Mouse (Mus musculus): ENCODE data around the gene Raver1. TPM values are rescaled to one million over a fixed set of nuclear protein-coding genes. Genes with fewer than 3 reads are reported as not detected.

Gene Raver1
- 65.6 and 70.2 TPM in 2 replicates for polyA plus RNA-seq (2012; rRNA removed)

DNA sequence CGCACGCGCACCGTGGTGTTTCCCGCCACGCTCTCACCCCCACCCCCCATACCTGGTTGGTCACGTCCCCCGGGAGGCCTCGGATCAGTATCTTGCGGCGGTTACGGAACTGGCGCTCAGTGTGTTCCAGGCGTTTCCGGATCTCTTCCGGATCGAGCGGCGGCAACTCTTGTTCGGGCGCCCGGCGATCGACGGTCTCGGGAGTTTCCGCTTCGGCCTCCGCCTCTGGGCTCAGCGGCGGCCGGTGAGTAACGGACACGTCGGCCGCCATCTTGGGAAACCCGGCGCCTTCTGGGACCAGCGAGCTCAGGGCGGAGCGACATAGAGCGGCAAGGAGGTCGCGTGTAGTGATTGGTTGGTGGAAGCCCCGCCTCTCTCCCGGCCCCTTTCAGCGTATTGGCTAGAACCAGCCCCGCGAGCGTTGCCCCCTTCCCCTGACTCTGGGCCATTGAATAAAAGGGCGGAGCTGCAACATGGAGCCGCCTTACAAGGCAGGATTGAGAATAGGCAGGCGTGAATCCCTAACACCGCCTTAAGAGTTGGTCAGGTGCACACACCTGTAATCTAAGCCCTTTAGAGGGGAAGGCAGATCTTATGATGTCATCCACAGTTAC, at the start of gene Raver1, which contains the start of gene Gm38431:
Gene Raver1, minus strand, starts transcription at position 302 of the 614 bp plus-strand sequence.
Gene Gm38431, minus strand, starts transcription at position 291 of the 614 bp plus-strand sequence.
- DNase-seq (ENCODE audit: low read depth), result peak; percentile 99
- TF ChIP-seq POLR2A (IDR thresholded peaks at IDR 0.05; ENCODE audit: borderline replicate concordance, extremely low read depth, insufficient read depth, insufficient read length, poor library complexity, severe bottlenecking) (peak; percentile 71; the same call in 1 of the 2 replicates), CTCF (IDR thresholded peaks at IDR 0.05; ENCODE audit: borderline replicate concordance, extremely low read depth, insufficient read depth, insufficient read length) (no peak)

DNA sequence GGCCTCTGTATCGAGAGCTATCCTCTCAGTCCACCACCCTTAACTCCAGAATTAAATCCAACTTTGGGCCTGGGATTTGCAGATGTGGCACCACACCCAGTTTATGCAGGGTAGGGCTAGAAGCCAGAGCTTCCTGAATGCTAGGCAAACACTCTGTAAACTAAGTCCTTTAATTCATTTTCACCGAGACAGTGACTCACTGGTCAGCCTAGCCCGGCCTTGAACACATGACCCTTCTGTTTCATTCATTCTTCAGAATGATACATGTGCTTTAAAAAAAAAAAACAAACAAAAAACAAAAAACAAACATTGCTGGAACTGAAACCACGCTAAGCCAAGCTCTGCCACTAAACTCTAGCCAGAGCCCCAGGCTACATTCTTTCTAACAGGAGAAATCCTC, 46.6 kb upstream of the Raver1 start:
- TF ChIP-seq CTCF (IDR thresholded peaks at IDR 0.05; ENCODE audit: borderline replicate concordance, extremely low read depth, insufficient read depth, insufficient read length) (no peak), POLR2A (IDR thresholded peaks at IDR 0.05; ENCODE audit: borderline replicate concordance, extremely low read depth, insufficient read depth, insufficient read length, poor library complexity, severe bottlenecking) (no peak)
- DNase-seq (ENCODE audit: low read depth), result no peak

DNA sequence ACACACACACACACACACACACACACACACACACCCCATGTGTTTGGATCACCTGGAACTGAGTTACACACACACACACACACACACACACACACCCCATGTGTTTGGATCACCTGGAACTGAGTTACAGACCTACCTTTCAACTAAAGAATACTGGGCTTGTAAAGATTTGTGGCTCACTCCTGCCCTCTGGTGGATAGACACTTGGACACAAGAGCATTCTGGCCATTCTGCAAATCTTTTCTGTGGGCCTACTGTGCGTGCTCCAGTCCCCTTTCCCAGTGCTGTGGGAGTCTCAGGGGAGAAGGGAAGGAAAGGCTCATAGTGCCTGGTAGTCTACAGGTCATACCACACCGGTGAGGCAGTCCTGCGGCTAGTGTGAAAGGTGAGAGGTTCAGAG, 45.4 kb upstream of the Raver1 start:
- DNase-seq (ENCODE audit: low read depth), result peak; percentile 73
- TF ChIP-seq CTCF (IDR thresholded peaks at IDR 0.05; ENCODE audit: borderline replicate concordance, extremely low read depth, insufficient read depth, insufficient read length) (peak; percentile 64; the same call in 1 of the 2 replicates), POLR2A (IDR thresholded peaks at IDR 0.05; ENCODE audit: borderline replicate concordance, extremely low read depth, insufficient read depth, insufficient read length, poor library complexity, severe bottlenecking) (no peak)

DNA sequence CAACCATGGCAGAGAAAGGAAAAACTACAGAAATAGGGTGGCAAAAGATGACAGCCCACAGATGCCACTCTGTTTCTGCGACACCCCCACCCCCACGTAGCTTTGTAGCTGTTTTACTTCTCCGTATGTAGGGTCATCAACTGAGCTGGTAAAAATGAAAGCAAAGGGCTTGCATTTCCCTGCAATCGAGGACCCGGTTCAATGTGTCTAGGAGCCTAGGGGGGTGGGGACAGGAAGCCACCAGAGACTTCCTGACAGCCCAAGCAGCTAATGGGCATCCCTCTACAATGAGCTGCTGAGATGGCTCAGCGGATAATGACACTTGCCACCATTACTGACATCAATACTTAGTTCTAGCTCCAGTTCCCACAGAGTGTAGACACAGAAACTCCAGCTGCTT, 44.6 kb upstream of the Raver1 start:
- DNase-seq (ENCODE audit: low read depth), result no peak
- TF ChIP-seq POLR2A (IDR thresholded peaks at IDR 0.05; ENCODE audit: borderline replicate concordance, extremely low read depth, insufficient read depth, insufficient read length, poor library complexity, severe bottlenecking) (no peak), CTCF (IDR thresholded peaks at IDR 0.05; ENCODE audit: borderline replicate concordance, extremely low read depth, insufficient read depth, insufficient read length) (no peak)

DNA sequence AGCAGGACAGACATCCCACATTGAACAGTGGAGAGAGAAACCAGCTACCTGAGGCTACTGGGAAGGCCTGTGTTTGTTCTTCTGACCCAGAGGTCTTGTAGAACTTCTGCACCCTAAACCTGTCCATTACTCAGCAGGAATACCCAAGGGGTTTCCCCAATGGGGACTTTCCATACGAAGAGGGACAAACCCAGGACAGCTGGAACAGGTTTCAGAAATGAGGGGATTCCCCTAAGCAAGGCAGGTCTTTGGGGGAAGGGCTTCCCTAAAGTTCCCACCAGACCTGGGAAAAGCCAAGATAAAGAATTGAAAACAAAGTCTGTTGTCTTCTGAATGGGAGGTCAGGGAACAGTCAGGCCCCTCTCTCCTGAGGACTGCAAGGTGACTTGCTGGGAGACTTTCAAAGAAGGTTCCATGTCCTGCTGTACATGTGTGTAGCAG, 44.2 kb upstream of the Raver1 start:
- DNase-seq (ENCODE audit: low read depth), result no peak
- TF ChIP-seq POLR2A (IDR thresholded peaks at IDR 0.05; ENCODE audit: borderline replicate concordance, extremely low read depth, insufficient read depth, insufficient read length, poor library complexity, severe bottlenecking), result no peak
- TF ChIP-seq CTCF (IDR thresholded peaks at IDR 0.05; ENCODE audit: borderline replicate concordance, extremely low read depth, insufficient read depth, insufficient read length), result no peak

DNA sequence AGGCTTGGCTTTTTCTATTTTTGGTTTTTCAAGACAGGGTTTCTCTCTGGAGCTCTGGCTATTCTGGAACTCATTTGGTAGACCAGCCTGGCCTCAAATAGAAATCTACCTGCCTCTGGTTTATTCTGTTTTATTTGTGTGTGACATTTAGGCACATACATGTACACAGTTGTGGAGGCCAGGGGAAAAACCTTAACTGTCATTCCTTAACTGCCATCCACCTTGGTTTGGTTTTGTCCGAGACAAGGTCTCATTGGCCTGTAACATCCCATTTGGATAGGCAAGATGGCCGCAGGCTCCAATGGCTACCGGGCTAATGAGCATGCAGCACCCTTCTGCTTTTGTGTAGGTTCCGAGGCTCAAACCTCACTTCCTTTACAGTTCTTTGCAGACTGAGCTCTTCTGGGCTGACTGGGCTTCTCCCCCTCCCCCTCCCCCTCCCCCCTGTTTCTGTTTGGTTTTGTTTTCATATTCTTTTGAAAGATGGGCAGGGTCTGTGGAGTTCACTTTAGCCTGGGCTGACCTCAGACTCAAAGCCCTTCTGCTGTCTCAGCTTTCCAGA, 43.6 kb upstream of the Raver1 start:
- TF ChIP-seq CTCF (IDR thresholded peaks at IDR 0.05; ENCODE audit: borderline replicate concordance, extremely low read depth, insufficient read depth, insufficient read length), result no peak
- no peak for DNase-seq (ENCODE audit: low read depth)

DNA sequence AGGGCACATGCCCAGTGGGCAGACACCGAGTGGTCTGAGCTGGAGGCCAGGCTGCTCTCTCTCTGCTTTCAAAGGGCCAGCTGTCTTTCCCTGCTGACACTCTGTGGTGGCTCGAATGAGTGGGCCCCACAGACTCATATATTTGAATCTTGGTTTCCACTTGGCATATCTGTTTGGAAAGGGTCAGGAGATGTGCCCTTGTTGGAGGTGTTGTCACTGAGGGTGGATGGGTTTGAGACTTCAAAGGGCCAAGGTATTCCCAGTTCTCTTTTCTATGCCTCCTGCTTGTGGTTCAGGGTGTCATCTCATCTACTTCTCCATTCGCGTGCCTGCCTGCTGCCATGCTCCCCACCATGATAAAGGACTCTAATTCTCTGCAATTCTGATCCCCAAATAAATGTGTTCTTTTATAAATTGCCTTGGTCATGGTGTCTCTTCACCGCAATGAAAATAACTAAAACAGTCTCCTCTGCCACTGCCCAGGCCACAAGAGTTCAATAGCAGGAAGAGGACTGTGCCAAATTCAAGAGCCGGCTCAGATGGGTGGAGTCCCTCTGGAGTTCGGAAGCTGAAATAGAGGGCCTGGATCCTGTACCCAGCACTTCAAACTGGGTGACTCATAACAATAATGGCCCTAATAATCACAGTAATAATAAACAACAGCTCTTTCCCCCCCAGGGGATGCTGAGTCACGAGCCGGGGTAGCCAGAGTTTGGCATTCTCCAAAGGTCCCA, 43.0 kb upstream of the Raver1 start:
- no peak for TF ChIP-seq CTCF (IDR thresholded peaks at IDR 0.05; ENCODE audit: borderline replicate concordance, extremely low read depth, insufficient read depth, insufficient read length)
- TF ChIP-seq POLR2A (IDR thresholded peaks at IDR 0.05; ENCODE audit: borderline replicate concordance, extremely low read depth, insufficient read depth, insufficient read length, poor library complexity, severe bottlenecking), result no peak
- DNase-seq (ENCODE audit: low read depth), result no peak

DNA sequence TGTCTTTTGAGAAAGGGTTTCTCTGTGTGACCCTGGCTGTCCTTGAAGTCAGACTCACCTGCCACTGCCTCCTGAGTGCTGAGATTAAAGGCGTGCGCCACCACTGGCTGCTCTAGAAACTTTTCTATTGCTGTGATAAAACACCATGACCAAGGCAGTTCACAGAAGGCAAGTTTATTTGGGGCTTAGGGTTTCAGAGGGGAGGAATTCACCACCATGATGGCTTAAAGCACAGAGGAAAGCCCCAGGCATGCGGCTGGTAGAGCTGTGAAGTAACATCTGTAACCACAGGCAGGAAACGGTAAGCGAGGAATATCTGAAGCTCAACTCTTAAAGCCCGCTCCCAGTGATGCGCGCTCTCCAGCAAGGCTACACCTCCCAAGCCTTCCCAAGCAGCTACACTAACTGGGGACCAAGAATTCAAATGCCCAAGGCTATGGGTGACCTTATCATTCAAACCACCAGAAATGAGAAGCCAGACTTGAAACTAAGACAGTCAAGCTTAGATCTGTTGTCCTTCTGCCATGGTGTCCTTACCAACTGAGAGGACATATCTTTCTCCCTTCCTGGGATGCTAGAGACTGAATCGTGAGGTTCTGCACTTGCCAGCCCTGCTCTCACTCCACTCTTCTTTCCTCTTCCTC, 41.4 kb upstream of the Raver1 start:
- TF ChIP-seq POLR2A (IDR thresholded peaks at IDR 0.05; ENCODE audit: borderline replicate concordance, extremely low read depth, insufficient read depth, insufficient read length, poor library complexity, severe bottlenecking) (no peak), CTCF (IDR thresholded peaks at IDR 0.05; ENCODE audit: borderline replicate concordance, extremely low read depth, insufficient read depth, insufficient read length) (no peak)
- no peak for DNase-seq (ENCODE audit: low read depth)

DNA sequence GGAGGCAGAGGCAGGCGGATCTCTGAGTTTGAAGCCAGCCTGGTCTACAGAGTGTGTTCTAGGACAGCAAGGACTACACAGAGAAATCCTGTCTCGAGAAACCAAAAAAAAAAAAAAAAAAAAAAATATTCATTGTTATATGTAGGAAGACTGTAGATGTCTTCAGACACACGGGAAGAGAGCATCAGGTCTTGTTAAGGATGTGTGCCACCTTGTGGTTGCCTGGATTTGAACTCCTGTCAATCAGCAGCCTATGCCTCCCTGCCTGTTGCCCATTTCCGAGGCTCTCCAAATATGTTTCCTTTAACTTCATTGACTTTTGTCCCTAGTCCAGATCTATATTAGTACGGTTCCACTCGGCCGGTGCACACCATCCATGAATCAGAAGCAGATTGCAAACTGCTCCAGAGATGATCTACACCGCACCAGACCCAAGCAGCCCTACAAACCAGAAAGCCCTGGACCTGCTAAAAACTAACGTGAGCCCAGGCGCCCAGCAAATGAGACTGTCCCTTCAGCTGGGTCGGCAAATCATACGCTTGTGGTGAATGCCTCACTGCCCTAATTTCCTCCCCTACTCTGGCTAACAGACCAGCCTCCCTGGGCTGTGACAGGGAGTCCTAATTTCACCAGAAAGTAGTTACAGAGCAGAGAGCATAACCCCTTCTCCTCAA, 40.4 kb upstream of the Raver1 start:
- peak; percentile 39 for DNase-seq (ENCODE audit: low read depth)
- TF ChIP-seq CTCF (IDR thresholded peaks at IDR 0.05; ENCODE audit: borderline replicate concordance, extremely low read depth, insufficient read depth, insufficient read length) (no peak; the same call in 1 of the 2 replicates), POLR2A (IDR thresholded peaks at IDR 0.05; ENCODE audit: borderline replicate concordance, extremely low read depth, insufficient read depth, insufficient read length, poor library complexity, severe bottlenecking) (no peak)

DNA sequence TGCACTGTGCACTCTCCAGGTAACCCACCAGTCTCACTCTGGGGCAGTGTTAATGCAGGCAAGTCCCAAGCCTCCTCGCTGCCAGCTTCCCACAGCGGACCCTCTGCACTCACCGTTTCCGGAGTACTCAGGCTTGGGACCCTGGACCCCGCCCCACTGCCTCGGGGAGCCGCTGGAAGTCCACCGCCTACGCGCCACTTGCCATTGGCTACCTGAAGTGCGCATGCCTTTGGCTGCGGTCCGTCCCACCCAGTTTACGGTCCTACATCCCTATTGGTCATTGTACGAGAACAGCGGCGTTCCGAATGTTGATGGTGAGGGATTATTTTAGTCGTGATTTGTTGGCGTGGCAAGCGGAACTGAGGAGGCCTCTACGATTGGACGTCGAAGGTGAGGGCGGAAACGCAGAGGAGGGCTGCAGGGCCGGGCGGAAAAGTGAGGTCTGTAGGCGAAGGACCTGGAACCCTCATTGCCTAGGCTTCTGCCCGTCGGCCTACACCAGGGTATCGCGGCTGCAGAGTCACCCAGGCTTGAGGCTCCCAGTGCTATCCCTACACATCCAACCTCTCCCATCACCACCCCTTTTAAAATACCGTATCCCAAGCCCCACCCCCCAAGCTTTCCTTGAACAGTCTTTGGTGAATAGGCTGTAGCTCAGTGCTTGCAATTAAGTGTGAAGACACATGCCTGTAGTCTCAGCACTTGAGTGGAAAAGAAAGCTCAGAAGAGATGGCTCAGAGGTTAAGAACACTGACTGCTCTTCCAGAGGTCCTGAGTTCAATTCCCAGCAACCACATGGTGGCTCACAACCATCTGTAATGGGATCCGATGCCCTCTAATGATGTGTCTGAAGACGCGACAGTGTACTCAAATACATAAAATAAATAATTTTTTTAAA, 39.5 kb upstream of the Raver1 start, which contains the start of gene Tyk2:
Gene Tyk2, minus strand, starts transcription at position 185 of the 898 bp plus-strand sequence.
- TF ChIP-seq CTCF (IDR thresholded peaks at IDR 0.05; ENCODE audit: borderline replicate concordance, extremely low read depth, insufficient read depth, insufficient read length) (no peak), POLR2A (IDR thresholded peaks at IDR 0.05; ENCODE audit: borderline replicate concordance, extremely low read depth, insufficient read depth, insufficient read length, poor library complexity, severe bottlenecking) (peak; percentile 40; the same call in 1 of the 2 replicates)
- peak; percentile 99 for DNase-seq (ENCODE audit: low read depth)

All from brain, embryonic 14.5 days (tissue).